Mouse (Mus musculus) cerebellum, adult (tissue): ENCODE data around the gene Phka1.
A peak's percentile ranks its signal among the peaks of the same experiment; 100 is the strongest.

ENCODE experiments used
- ATAC-seq: cut with Nextera tagmentation; 2 replicates; pipeline ENCODE4 v1.9.2; 2017; ENCODE audit warnings: mild to moderate bottlenecking, moderate library complexity, mixed read lengths; ENCODE audit not compliant: insufficient number of reproducible peaks, low FRiP score, low TSS enrichment

Gene Phka1

GRCm38 (mm10) chrX:102476784-102477183, 167.3 kb downstream of the Phka1 start:
- ATAC-seq = no peak

- ATAC-seq = 0 out of 2 replicates have a peak, but pooled peaks have one; percentile 52
Observed at GRCm38 (mm10) chrX:102475555-102475954, 168.5 kb downstream of the Phka1 start.
